Mouse (Mus musculus) lung, embryonic 16.5 days (tissue): Measurements from ENCODE around the gene Ccdc9. TPM values are rescaled to one million over a fixed set of nuclear protein-coding genes. Genes with fewer than 3 reads are reported as not detected.
A peak's percentile ranks its signal among the peaks of the same experiment; 100 is the strongest.

Experiments
- ATAC-seq: fragments of 200-750 bp; cut with Nextera tagmentation; 2 replicates; pipeline ENCODE4 v1.8.0; 2017; ENCODE audit warnings: low read depth, mild to moderate bottlenecking, moderate library complexity
- H3K27ac ChIP-seq: fragments of 300-500 bp; sonication (generic); 2 replicates; pipeline ENCODE4 v1.5.1; 2014; ENCODE audit warnings: mild to moderate bottlenecking, control low read depth, low read length
- H3K27me3 ChIP-seq: fragments of 300-500 bp; sonication (generic); 2 replicates; pipeline ENCODE4 v1.6.1; 2014; ENCODE audit warnings: low read depth, low read length, mixed read lengths; ENCODE audit not compliant: control insufficient read depth, insufficient read depth
- H3K36me3 ChIP-seq: fragments of 300-500 bp; sonication (generic); 2 replicates; pipeline ENCODE4 v1.6.1; 2014; ENCODE audit warnings: low read length; ENCODE audit not compliant: control insufficient read depth, insufficient read depth
- H3K4me1 ChIP-seq: fragments of 300-500 bp; sonication (generic); replicated peaks from 2 replicates; pipeline ENCODE4 v1.6.1; 2014; ENCODE audit warnings: low read length, mixed read lengths; ENCODE audit not compliant: control insufficient read depth, insufficient read depth
- H3K4me2 ChIP-seq: fragments of 300-500 bp; sonication (generic); 2 replicates; pipeline ENCODE4 v1.6.1; 2014; ENCODE audit warnings: low read depth, low read length, control low read depth
- H3K4me3 ChIP-seq: fragments of 300-500 bp; sonication (generic); 2 replicates; pipeline ENCODE4 v1.5.1; 2014; ENCODE audit warnings: mild to moderate bottlenecking, low read length, control low read depth
- H3K9ac ChIP-seq: fragments of 300-500 bp; sonication (generic); 2 replicates; pipeline ENCODE4 v1.6.1; 2014; ENCODE audit warnings: low read length, control low read depth
- H3K9me3 ChIP-seq: fragments of 300-500 bp; sonication (generic); 2 replicates; pipeline ENCODE4 v1.6.1; 2016; ENCODE audit warnings: low read length; ENCODE audit not compliant: control insufficient read depth
- WGBS: fragments of 180-500 bp; shearing (Covaris S2); extraction: QIAGEN DNeasy Blood & Tissue Kit; methylation state at CpG from one replicate; pipeline ENCODE4 v1.1.7; 2014; 5-methylcytosine and 5-hydroxymethylcytosine counted together
- polyA plus RNA-seq: library from polyadenylated mRNA; unstranded; fragments of >200 nt; fragmentation: Nextera tagmentation; extraction: Ambion mirVana; gene quantifications from 2 replicates; pipeline ENCODE4 v1.2.1, GENCODE M21; 2015

The Ccdc9 gene
- polyA plus RNA-seq, 1 experiment from 2014 or later = 20.1 TPM

DNA sequence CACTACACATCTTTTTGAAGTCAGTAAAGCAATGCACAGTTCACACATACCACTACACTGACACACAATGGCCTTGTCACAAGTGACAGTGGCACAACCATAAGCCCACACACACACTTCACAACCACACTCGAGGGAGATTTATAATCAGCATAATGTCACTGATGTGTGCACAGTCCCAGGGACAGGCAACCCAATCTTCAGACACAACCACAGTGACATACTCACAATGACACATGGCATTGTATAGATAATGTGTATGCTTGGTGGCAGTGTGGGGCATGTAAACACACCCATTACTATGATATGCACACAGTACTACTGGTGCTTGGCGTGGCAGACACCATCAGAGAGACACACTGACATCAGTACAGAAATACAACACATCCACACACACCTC lies 9.6 kb upstream of the Ccdc9 start:
- 21% methylated on average over 2 of the region's 2 CpGs for WGBS
- H3K4me1 ChIP-seq = peaks cover 28% of the 10 kb centered on the region
- H3K9me3 ChIP-seq = no peaks in the 10 kb centered on the region
- no peaks in the 10 kb centered on the region for H3K27me3 ChIP-seq
- no peaks in the 10 kb centered on the region for H3K36me3 ChIP-seq
- H3K9ac ChIP-seq = no peak overlapping the region
- ATAC-seq = no peak
- H3K4me2 ChIP-seq = peak overlapping the region; percentile 87; the same call in 1 of the 2 replicates
- H3K27ac ChIP-seq = peak overlapping the region; percentile 75
- no peak overlapping the region for H3K4me3 ChIP-seq

DNA sequence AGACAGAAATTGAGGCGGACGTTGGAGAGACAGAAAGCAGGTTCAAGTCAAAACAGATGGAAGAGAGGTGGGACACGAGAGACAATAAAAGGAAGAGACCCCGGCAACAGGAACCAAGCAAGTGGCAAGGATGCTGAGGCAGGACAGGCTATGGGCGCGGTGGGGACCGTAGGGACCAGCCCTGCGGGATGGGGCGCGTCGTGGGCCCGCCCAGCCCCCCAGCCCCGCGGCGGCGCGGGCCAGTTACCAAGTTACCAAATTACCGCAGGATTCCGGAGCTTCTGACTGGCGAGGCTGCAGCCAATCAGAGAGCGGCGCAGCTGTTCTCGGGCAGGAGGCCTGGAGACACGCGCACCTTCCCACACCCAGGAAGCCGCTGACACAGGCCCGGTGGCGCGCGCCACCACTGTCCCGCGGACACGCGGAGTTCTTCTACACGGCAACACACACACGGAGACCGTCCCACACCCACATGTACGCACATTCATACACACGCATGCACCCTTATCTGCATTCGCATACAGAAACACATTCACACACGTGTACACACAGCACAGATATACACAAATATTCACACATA lies 8.8 kb upstream of the Ccdc9 start:
- Histone ChIP-seq H3K4me3 (peak overlapping the region; percentile 58), H3K9me3 (no peaks in the 10 kb centered on the region), H3K27ac (peak overlapping the region; percentile 88), H3K27me3 (no peaks in the 10 kb centered on the region), H3K4me2 (peak overlapping the region; percentile 87), H3K36me3 (no peaks in the 10 kb centered on the region), H3K9ac (peak overlapping the region; percentile 60), H3K4me1 (peaks cover 28% of the 10 kb centered on the region)
- under 1% methylated on average over 41 of the region's 41 CpGs for WGBS
- ATAC-seq = peak; percentile 73

DNA sequence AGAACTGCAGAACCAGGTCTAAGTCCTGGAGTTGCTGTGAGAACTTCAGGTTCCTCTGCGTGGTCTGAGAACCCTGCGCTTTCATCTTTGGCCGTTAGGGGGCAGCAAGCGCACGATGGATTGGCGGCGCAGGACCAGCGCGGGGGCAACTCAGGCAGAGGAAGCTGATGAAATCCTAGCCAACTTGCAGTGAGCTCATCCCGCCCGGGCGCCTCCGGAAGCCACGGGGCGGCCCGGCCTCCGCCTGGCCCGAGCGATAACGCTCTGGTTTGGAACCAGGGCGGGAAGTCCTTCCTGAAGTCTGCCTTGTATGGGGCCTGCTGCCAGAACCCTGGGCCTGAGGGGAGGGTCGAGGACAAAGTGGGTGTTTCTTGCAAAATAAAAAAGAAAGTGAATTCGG lies 8.2 kb upstream of the Ccdc9 start:
- Histone ChIP-seq H3K36me3 (no peaks in the 10 kb centered on the region), H3K27ac (peak overlapping the region; percentile 88), H3K4me2 (peak overlapping the region; percentile 87), H3K4me1 (peaks cover 25% of the 10 kb centered on the region), H3K9me3 (no peaks in the 10 kb centered on the region), H3K27me3 (no peaks in the 10 kb centered on the region), H3K9ac (peak overlapping the region; percentile 60), H3K4me3 (peak overlapping the region; percentile 58)
- WGBS = under 1% methylated on average over 23 of the region's 23 CpGs
- peak; percentile 91 for ATAC-seq

DNA sequence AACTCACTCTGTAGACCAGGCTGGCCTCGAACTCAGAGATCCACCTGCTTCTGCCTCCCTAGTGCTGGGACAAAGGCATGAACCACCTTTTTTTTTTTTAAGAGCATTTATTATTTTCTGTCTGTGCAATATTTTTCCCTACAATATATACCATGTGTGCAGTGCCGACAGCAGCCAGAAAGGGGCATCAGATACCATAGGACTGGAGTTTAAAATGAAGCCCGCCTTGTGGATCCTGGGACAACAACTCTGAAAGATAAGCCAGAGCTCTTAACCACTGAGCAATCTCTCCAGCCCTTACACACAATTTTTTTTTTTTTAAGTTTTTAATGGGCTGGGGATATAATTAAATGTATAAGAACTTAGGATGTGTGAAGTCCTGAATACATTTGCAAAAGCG lies 7.8 kb upstream of the Ccdc9 start:
- WGBS = 23% methylated on average over 4 of the region's 4 CpGs
- peak; percentile 41; the same call in 1 of the 2 replicates for ATAC-seq

DNA sequence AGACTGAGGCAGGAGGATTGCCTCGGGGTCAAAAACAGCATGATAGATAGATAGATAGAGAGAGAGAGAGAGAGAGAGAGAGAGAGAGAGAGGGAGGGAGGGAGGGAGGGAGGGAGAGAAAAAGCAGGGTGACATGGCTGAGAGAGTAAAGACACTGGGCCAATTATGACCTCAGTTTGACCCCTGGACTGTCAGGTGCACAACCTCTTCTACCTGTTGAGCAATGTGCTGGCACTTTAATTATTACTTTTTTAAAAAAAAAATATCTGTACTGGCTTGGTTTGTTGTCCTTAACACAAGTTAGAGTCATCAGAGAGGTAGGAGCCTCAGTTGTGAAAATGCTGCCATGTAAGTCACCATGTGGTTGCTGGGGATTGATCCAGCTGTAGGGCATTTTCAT lies 1.2 kb upstream of the Ccdc9 start:
- Histone ChIP-seq H3K27ac (no peak overlapping the region), H3K4me1 (peaks cover 8% of the 10 kb centered on the region), H3K4me2 (no peak overlapping the region), H3K9ac (no peak overlapping the region), H3K27me3 (no peaks in the 10 kb centered on the region), H3K9me3 (no peaks in the 10 kb centered on the region), H3K36me3 (peaks cover 12% of the 10 kb centered on the region), H3K4me3 (no peak overlapping the region)
- 72% methylated on average over 1 of the region's 1 CpGs for WGBS
- no peak for ATAC-seq

More for the DNA sequence above, 7.8 kb upstream of the Ccdc9 start:
- no peaks in the 10 kb centered on the region for H3K36me3 ChIP-seq
- H3K27me3 ChIP-seq = no peaks in the 10 kb centered on the region
- H3K4me1 ChIP-seq = peaks cover 21% of the 10 kb centered on the region
- peak overlapping the region; percentile 87 for H3K4me2 ChIP-seq
- peak overlapping the region; percentile 5; the same call in 1 of the 2 replicates for H3K9ac ChIP-seq
- no peaks in the 10 kb centered on the region for H3K9me3 ChIP-seq
- peak overlapping the region; percentile 43 for H3K27ac ChIP-seq
- peak overlapping the region; percentile 58 for H3K4me3 ChIP-seq

DNA sequence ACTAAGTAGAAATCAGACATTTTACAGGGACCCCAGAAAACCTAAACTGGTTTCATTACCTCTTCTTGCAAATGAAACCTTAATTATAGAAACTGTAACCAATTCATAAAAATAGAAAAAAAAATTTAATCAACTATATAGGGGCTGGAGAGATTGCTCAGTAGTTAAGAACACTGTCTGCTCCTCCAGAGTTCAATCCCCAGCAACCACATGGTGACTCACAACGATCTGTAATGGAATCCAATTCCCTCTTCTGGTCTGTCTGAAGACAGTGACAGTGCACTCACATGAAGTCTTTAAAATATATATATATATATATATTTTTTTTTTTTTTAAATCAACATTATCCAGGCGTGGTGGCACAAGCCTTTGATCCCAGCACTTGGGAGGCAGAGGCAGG lies 421 bp upstream of the Ccdc9 start:
- Histone ChIP-seq H3K36me3 (peaks cover 12% of the 10 kb centered on the region), H3K9me3 (no peaks in the 10 kb centered on the region), H3K4me3 (peak overlapping the region; percentile 68), H3K9ac (peak overlapping the region; percentile 74), H3K4me1 (peaks cover 8% of the 10 kb centered on the region), H3K27me3 (no peaks in the 10 kb centered on the region), H3K27ac (peak overlapping the region; percentile 96), H3K4me2 (peak overlapping the region; percentile 81)
- no peak for ATAC-seq
- 67% methylated on average over 2 of the region's 2 CpGs for WGBS

DNA sequence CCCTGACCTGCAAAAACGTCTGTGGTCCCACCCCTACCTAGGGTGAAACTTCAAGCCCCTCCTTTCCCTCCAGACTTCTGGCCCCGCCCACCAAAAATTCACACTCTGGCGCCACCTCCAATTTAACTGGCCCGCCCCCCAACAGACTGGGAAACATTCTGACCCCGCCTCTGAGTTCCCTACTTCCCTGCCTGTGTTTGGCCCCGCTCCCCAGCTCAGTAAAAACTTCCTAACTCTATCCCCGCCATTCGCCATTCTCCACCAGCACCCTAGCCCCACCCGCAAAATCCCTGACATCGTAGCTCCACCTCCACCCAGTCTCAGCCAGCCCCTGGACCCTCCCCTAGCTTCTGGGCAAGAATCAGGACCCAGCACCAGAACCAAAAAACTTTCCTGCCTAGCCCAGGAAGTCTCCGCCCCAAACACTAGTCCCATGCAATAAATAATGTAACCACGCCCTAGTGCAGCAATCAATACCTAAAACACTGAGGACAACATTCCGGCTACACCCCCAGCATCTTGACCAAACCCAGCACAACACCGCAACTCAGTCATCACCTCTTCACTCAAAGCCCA lies 1.1 kb downstream of the Ccdc9 start:
- Histone ChIP-seq H3K27ac (peak overlapping the region; percentile 82), H3K4me2 (peak overlapping the region; percentile 81), H3K36me3 (peaks cover 24% of the 10 kb centered on the region), H3K9me3 (no peaks in the 10 kb centered on the region), H3K9ac (peak overlapping the region; percentile 55), H3K4me3 (peak overlapping the region; percentile 68), H3K27me3 (no peaks in the 10 kb centered on the region), H3K4me1 (peaks cover 8% of the 10 kb centered on the region)
- under 1% methylated on average over 14 of the region's 14 CpGs for WGBS
- ATAC-seq = peak; percentile 71

DNA sequence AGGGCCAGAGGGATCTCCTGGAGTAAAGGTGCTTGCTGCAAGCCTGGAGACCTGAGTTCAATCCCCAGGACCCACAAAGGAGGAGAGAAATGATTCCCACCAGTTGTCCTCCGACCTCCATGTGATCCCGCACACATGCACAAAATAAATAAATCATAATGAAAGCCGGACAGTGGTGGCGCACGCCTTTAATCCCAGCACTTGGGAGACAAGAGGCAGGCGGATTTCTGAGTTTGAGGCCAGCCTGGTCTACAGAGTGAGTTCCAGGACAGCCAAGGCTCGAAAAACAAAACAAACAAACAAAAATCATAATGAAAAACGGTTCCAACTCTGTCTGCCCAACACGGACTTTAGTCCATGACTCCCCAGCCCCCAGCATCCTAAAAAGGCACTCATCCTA lies 1.7 kb downstream of the Ccdc9 start:
- Histone ChIP-seq H3K36me3 (peaks cover 26% of the 10 kb centered on the region), H3K4me1 (peaks cover 8% of the 10 kb centered on the region), H3K9ac (peak overlapping the region; percentile 55), H3K27me3 (no peaks in the 10 kb centered on the region), H3K4me2 (peak overlapping the region; percentile 81), H3K4me3 (peak overlapping the region; percentile 68), H3K27ac (peak overlapping the region; percentile 82), H3K9me3 (no peaks in the 10 kb centered on the region)
- WGBS = 43% methylated on average over 9 of the region's 9 CpGs
- no peak for ATAC-seq

DNA sequence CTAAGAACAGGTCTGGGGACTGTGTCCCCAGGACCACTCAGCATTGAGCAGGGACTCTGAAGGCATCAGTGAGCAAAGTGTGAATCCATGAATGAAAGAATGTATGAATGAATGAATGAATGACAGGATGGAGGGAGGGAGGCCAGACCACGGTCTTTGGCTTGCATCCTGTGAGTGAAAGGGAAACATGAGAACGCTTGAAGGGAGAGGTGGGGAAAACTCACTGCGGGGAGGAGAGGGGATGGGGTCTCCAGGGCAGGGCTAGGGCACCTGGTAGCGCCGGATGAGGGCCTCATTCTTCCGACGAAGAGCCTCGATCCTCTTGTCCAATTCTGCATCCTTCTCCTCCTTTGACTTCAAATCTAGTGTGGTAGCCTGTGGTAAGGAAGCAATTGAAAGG lies 2.6 kb downstream of the Ccdc9 start:
- no peaks in the 10 kb centered on the region for H3K27me3 ChIP-seq
- H3K27ac ChIP-seq = no peak overlapping the region
- no peak overlapping the region for H3K4me3 ChIP-seq
- no peaks in the 10 kb centered on the region for H3K9me3 ChIP-seq
- WGBS = 79% methylated on average over 8 of the region's 8 CpGs
- H3K36me3 ChIP-seq = peaks cover 28% of the 10 kb centered on the region
- no peak for ATAC-seq
- no peak overlapping the region for H3K9ac ChIP-seq
- peaks cover 8% of the 10 kb centered on the region for H3K4me1 ChIP-seq
- no peak overlapping the region for H3K4me2 ChIP-seq
